Mouse (Mus musculus): ENCODE results near the gene Rab43. TPM values are rescaled to one million over a fixed set of nuclear protein-coding genes. Genes with fewer than 3 reads are reported as not detected.

The Rab43 gene
- total and polyA plus RNA-seq, 2 experiments from 2014 or later, result 6.7 to 19.7 TPM

GRCm38 (mm10) chr6:87789791-87790190 lies 22.2 kb downstream of the Rab43 start:
- H3K27ac ChIP-seq (ENCODE audit: low read depth), result peak overlapping the region; percentile 67; the same call in 1 of the 2 replicates

GRCm38 (mm10) chr6:87788896-87789587 lies 22.9 kb downstream of the Rab43 start:
- H3K9me3 ChIP-seq (replicated peaks; ENCODE audit: control insufficient read depth, low read length), result no peaks in the 10 kb centered on the region
- H3K4me1 ChIP-seq (ENCODE audit: control insufficient read depth, insufficient read depth), result peaks cover 8% of the 10 kb centered on the region
- H3K36me3 ChIP-seq (replicated peaks; ENCODE audit: control insufficient read depth, insufficient read depth, low read length), result peaks cover 11% of the 10 kb centered on the region
- DNase-seq (ENCODE audit: low spot score) (peak; percentile 43), ATAC-seq (ENCODE audit: insufficient read depth, low read depth) (peak; percentile 57)
- WGBS, result 26% methylated on average over 5 of the region's 5 CpGs
- 0 out of 2 replicates have a peak overlapping the region, but pooled peaks have one; percentile 25 for H3K9ac ChIP-seq (replicated peaks; ENCODE audit: low read depth, low read length)
- H3K27me3 ChIP-seq (ENCODE audit: control insufficient read depth, insufficient read depth, low read length), result no peaks in the 10 kb centered on the region
- no peak overlapping the region for H3K4me3 ChIP-seq (ENCODE audit: low read depth, low read length)
- no peak for TF ChIP-seq EP300 (IDR thresholded peaks at IDR 0.05; ENCODE audit: low read depth)
- no peak for TF ChIP-seq CTCF (IDR thresholded peaks at IDR 0.05; ENCODE audit: low read depth)
- peak overlapping the region; percentile 67 for H3K27ac ChIP-seq (ENCODE audit: low read depth)
- no peak overlapping the region for H3K4me2 ChIP-seq (ENCODE audit: low read depth, low read length)

More at GRCm38 (mm10) chr6:87789791-87790190, 22.2 kb downstream of the Rab43 start:
- 81% methylated on average over 6 of the region's 6 CpGs for WGBS
- Histone ChIP-seq H3K4me2 (ENCODE audit: low read depth, low read length) (no peak overlapping the region), H3K27me3 (ENCODE audit: control insufficient read depth, insufficient read depth, low read length) (no peaks in the 10 kb centered on the region), H3K4me3 (ENCODE audit: low read depth, low read length) (no peak overlapping the region), H3K9ac (replicated peaks; ENCODE audit: low read depth, low read length) (0 out of 2 replicates have a peak overlapping the region, but pooled peaks have one; percentile 25), H3K36me3 (replicated peaks; ENCODE audit: control insufficient read depth, insufficient read depth, low read length) (peaks cover 11% of the 10 kb centered on the region), H3K4me1 (ENCODE audit: control insufficient read depth, insufficient read depth) (peaks cover 8% of the 10 kb centered on the region), H3K9me3 (replicated peaks; ENCODE audit: control insufficient read depth, low read length) (no peaks in the 10 kb centered on the region)
- TF ChIP-seq CTCF (IDR thresholded peaks at IDR 0.05; ENCODE audit: low read depth) (no peak), EP300 (IDR thresholded peaks at IDR 0.05; ENCODE audit: low read depth) (no peak)
- DNase-seq (ENCODE audit: low spot score) (no peak), ATAC-seq (ENCODE audit: insufficient read depth, low read depth) (no peak)

GRCm38 (mm10) chr6:87788266-87788895 lies 23.6 kb downstream of the Rab43 start:
- Histone ChIP-seq H3K36me3 (replicated peaks; ENCODE audit: control insufficient read depth, insufficient read depth, low read length) (peaks cover 11% of the 10 kb centered on the region), H3K9me3 (replicated peaks; ENCODE audit: control insufficient read depth, low read length) (no peaks in the 10 kb centered on the region), H3K27ac (ENCODE audit: low read depth) (no peak overlapping the region), H3K4me2 (ENCODE audit: low read depth, low read length) (no peak overlapping the region), H3K9ac (replicated peaks; ENCODE audit: low read depth, low read length) (no peak overlapping the region), H3K4me1 (ENCODE audit: control insufficient read depth, insufficient read depth) (peaks cover 8% of the 10 kb centered on the region), H3K4me3 (ENCODE audit: low read depth, low read length) (no peak overlapping the region), H3K27me3 (ENCODE audit: control insufficient read depth, insufficient read depth, low read length) (no peaks in the 10 kb centered on the region)
- DNase-seq (ENCODE audit: low spot score) (no peak), ATAC-seq (ENCODE audit: insufficient read depth, low read depth) (no peak)
- TF ChIP-seq CTCF (IDR thresholded peaks at IDR 0.05; ENCODE audit: low read depth) (no peak), EP300 (IDR thresholded peaks at IDR 0.05; ENCODE audit: low read depth) (no peak)
- 91% methylated on average over 9 of the region's 9 CpGs for WGBS

- no peak for TF ChIP-seq EP300 (IDR thresholded peaks at IDR 0.05; ENCODE audit: low read depth)
- TF ChIP-seq CTCF (IDR thresholded peaks at IDR 0.05; ENCODE audit: low read depth), result no peak
- Histone ChIP-seq H3K4me1 (ENCODE audit: control insufficient read depth, insufficient read depth) (peaks cover 8% of the 10 kb centered on the region), H3K9me3 (replicated peaks; ENCODE audit: control insufficient read depth, low read length) (no peaks in the 10 kb centered on the region), H3K4me2 (ENCODE audit: low read depth, low read length) (no peak overlapping the region), H3K27me3 (ENCODE audit: control insufficient read depth, insufficient read depth, low read length) (no peaks in the 10 kb centered on the region), H3K9ac (replicated peaks; ENCODE audit: low read depth, low read length) (no peak overlapping the region), H3K4me3 (ENCODE audit: low read depth, low read length) (no peak overlapping the region), H3K36me3 (replicated peaks; ENCODE audit: control insufficient read depth, insufficient read depth, low read length) (peaks cover 7% of the 10 kb centered on the region), H3K27ac (ENCODE audit: low read depth) (no peak overlapping the region)
- no peak for ATAC-seq (ENCODE audit: insufficient read depth, low read depth)
- WGBS, result 68% methylated on average over 6 of the region's 6 CpGs
- DNase-seq (ENCODE audit: low spot score), result no peak
Measured at GRCm38 (mm10) chr6:87787108-87787890, 24.7 kb downstream of the Rab43 start.

- Histone ChIP-seq H3K4me3 (ENCODE audit: low read depth, low read length) (no peak overlapping the region), H3K27ac (ENCODE audit: low read depth) (no peak overlapping the region), H3K9me3 (replicated peaks; ENCODE audit: control insufficient read depth, low read length) (no peaks in the 10 kb centered on the region), H3K4me1 (ENCODE audit: control insufficient read depth, insufficient read depth) (peaks cover 8% of the 10 kb centered on the region), H3K27me3 (ENCODE audit: control insufficient read depth, insufficient read depth, low read length) (no peaks in the 10 kb centered on the region), H3K9ac (replicated peaks; ENCODE audit: low read depth, low read length) (no peak overlapping the region), H3K4me2 (ENCODE audit: low read depth, low read length) (no peak overlapping the region), H3K36me3 (replicated peaks; ENCODE audit: control insufficient read depth, insufficient read depth, low read length) (0 out of 2 replicates have a peak, but pooled peaks cover under 1% of the 10 kb centered on the region)
- 82% methylated on average over 5 of the region's 5 CpGs for WGBS
- TF ChIP-seq EP300 (IDR thresholded peaks at IDR 0.05; ENCODE audit: low read depth), result no peak
- TF ChIP-seq CTCF (IDR thresholded peaks at IDR 0.05; ENCODE audit: low read depth), result no peak
- DNase-seq (ENCODE audit: low spot score), result no peak
- no peak for ATAC-seq (ENCODE audit: insufficient read depth, low read depth)
Measured at GRCm38 (mm10) chr6:87786621-87787020, 25.3 kb downstream of the Rab43 start.
